Mouse (Mus musculus) ES-Bruce4 (cell line): ENCODE measurements around the gene Sdhaf1. TPM values are rescaled to one million over a fixed set of nuclear protein-coding genes. Genes with fewer than 3 reads are reported as not detected.

Experiments used
- H3K27ac ChIP-seq: 2 replicates; pipeline ENCODE4 v1.5.1; 2012; ENCODE audit warnings: low read length, inconsistent platforms; ENCODE audit not compliant: insufficient read depth
- H3K27me3 ChIP-seq: 2 replicates; pipeline ENCODE4 v1.6.1; 2012; ENCODE audit warnings: mild to moderate bottlenecking, low read length, inconsistent platforms; ENCODE audit not compliant: control insufficient read depth, poor library complexity, insufficient read depth, severe bottlenecking
- H3K36me3 ChIP-seq: 2 replicates; pipeline ENCODE4 v1.6.1; 2012; ENCODE audit warnings: inconsistent platforms, mild to moderate bottlenecking, low read length, moderate library complexity; ENCODE audit not compliant: control insufficient read depth, poor library complexity, insufficient read depth, severe bottlenecking
- H3K4me1 ChIP-seq: one replicate; pipeline ENCODE4 v1.8.1; 2011; ENCODE audit warnings: low read length; ENCODE audit not compliant: control insufficient read depth, insufficient read depth
- H3K4me3 ChIP-seq: 2 replicates; pipeline ENCODE4 v1.5.1; 2011; ENCODE audit warnings: low read depth, mild to moderate bottlenecking, low read length
- H3K9ac ChIP-seq: 2 replicates; pipeline ENCODE4 v1.6.1; 2012; ENCODE audit warnings: low read depth, mild to moderate bottlenecking, inconsistent platforms; ENCODE audit not compliant: poor library complexity, severe bottlenecking
- H3K9me3 ChIP-seq: replicated peaks from 2 replicates; pipeline ENCODE4 v1.6.1; 2012; ENCODE audit warnings: mild to moderate bottlenecking, low read length, inconsistent platforms; ENCODE audit not compliant: control insufficient read depth, poor library complexity, insufficient read depth, severe bottlenecking
- CTCF ChIP-seq: IDR thresholded peaks from one replicate; pipeline ENCODE4 v1.8.1; 2011; ENCODE audit warnings: low read depth, low read length
- EP300 ChIP-seq: IDR thresholded peaks from 2 replicates; pipeline ENCODE4 v1.6.1; 2011; ENCODE audit warnings: low read depth, low read length; ENCODE audit not compliant: insufficient read depth
- POLR2A ChIP-seq: IDR thresholded peaks from one replicate; pipeline ENCODE4 v1.8.1; 2011; ENCODE audit warnings: low read length; ENCODE audit not compliant: insufficient read depth
- polyA plus RNA-seq: library from polyadenylated mRNA; stranded (reverse); fragments of >200 nt; gene quantifications from 2 replicates; pipeline ENCODE4 v1.2.4, GENCODE M21; 2011; ENCODE audit warnings: low read depth; ENCODE audit not compliant: missing spikeins, insufficient read depth, insufficient read length

The Sdhaf1 gene
- polyA plus RNA-seq, 1 experiment, result 5.6 TPM

GRCm38 (mm10) chr7:30358378-30359186, 34.9 kb upstream of the Sdhaf1 start:
- TF ChIP-seq CTCF (no peak), POLR2A (no peak), EP300 (no peak)
- Histone ChIP-seq H3K27ac (no peak overlapping the region), H3K27me3 (no peaks in the 10 kb centered on the region), H3K9me3 (no peaks in the 10 kb centered on the region), H3K4me1 (no peaks in the 10 kb centered on the region), H3K4me3 (no peak overlapping the region), H3K9ac (no peak overlapping the region), H3K36me3 (no peaks in the 10 kb centered on the region)

- no peak overlapping the region for H3K9ac ChIP-seq
- no peak overlapping the region for H3K27ac ChIP-seq
- no peaks in the 10 kb centered on the region for H3K36me3 ChIP-seq
- H3K4me1 ChIP-seq, result no peaks in the 10 kb centered on the region
- H3K4me3 ChIP-seq, result no peak overlapping the region
- no peaks in the 10 kb centered on the region for H3K9me3 ChIP-seq
- no peak for TF ChIP-seq CTCF
- TF ChIP-seq EP300, result no peak
- TF ChIP-seq POLR2A, result no peak
- H3K27me3 ChIP-seq, result no peaks in the 10 kb centered on the region
These were observed 30.4 kb upstream of the Sdhaf1 start for GRCm38 (mm10) chr7:30354059-30354458.

GRCm38 (mm10) chr7:30353279-30353822, 29.7 kb upstream of the Sdhaf1 start:
- TF ChIP-seq POLR2A, result no peak
- no peak for TF ChIP-seq EP300
- TF ChIP-seq CTCF, result peak; percentile 64
- Histone ChIP-seq H3K36me3 (no peaks in the 10 kb centered on the region), H3K27ac (no peak overlapping the region), H3K9me3 (no peaks in the 10 kb centered on the region), H3K27me3 (no peaks in the 10 kb centered on the region), H3K4me3 (no peak overlapping the region), H3K4me1 (no peaks in the 10 kb centered on the region), H3K9ac (no peak overlapping the region)

- TF ChIP-seq EP300, result no peak
- TF ChIP-seq CTCF, result peak; percentile 76
- Histone ChIP-seq H3K9me3 (no peaks in the 10 kb centered on the region), H3K27ac (no peak overlapping the region), H3K27me3 (no peaks in the 10 kb centered on the region), H3K4me1 (no peaks in the 10 kb centered on the region), H3K4me3 (no peak overlapping the region), H3K36me3 (no peaks in the 10 kb centered on the region), H3K9ac (no peak overlapping the region)
These were observed 24.1 kb upstream of the Sdhaf1 start for GRCm38 (mm10) chr7:30347828-30348227.

GRCm38 (mm10) chr7:30346635-30347379, 23.1 kb upstream of the Sdhaf1 start:
- no peak overlapping the region for H3K4me3 ChIP-seq
- no peaks in the 10 kb centered on the region for H3K36me3 ChIP-seq
- no peaks in the 10 kb centered on the region for H3K9me3 ChIP-seq
- H3K9ac ChIP-seq, result no peak overlapping the region
- no peaks in the 10 kb centered on the region for H3K4me1 ChIP-seq
- TF ChIP-seq POLR2A (no peak), CTCF (no peak), EP300 (no peak)
- H3K27me3 ChIP-seq, result no peaks in the 10 kb centered on the region
- H3K27ac ChIP-seq, result no peak overlapping the region
